Mouse (Mus musculus) heart, postnatal 0 days (tissue): ENCODE measurements at regions not wholly inside any gene's neighbourhood (a gene's known extent, or its start where the extent isn't known, plus 50 kb on each side); places are given as distances from the start of the nearest gene placed in this dataset.

Source experiments
- ATAC-seq: fragments of 200-750 bp; cut with Nextera tagmentation; 2 replicates; pipeline ENCODE4 v1.8.0; 2017; ENCODE audit warnings: low read depth, moderate number of reproducible peaks, moderate library complexity; ENCODE audit not compliant: insufficient read depth
- DNase-seq: peaks from one replicate; pipeline ENCODE4 v3.0.0-alpha.2; 2016; ENCODE audit warnings: low spot score
- H3K27ac ChIP-seq: fragments of 300-500 bp; sonication (generic); 2 replicates; pipeline ENCODE4 v1.5.1; 2014; ENCODE audit warnings: low read depth, mild to moderate bottlenecking
- H3K27me3 ChIP-seq: fragments of 300-500 bp; sonication (generic); 2 replicates; pipeline ENCODE4 v1.6.1; 2014; ENCODE audit warnings: low read length, mixed read lengths; ENCODE audit not compliant: control insufficient read depth, insufficient read depth
- H3K36me3 ChIP-seq: fragments of 300-500 bp; sonication (generic); replicated peaks from 2 replicates; pipeline ENCODE4 v1.6.1; 2014; ENCODE audit warnings: low read length, mixed read lengths; ENCODE audit not compliant: control insufficient read depth, insufficient read depth
- H3K4me1 ChIP-seq: fragments of 300-500 bp; sonication (generic); 2 replicates; pipeline ENCODE4 v1.6.1; 2014; ENCODE audit warnings: antibody characterized with exemption; ENCODE audit not compliant: control insufficient read depth, insufficient read depth
- H3K4me2 ChIP-seq: fragments of 300-500 bp; sonication (generic); 2 replicates; pipeline ENCODE4 v1.6.1; 2014; ENCODE audit warnings: low read depth, mild to moderate bottlenecking, low read length, moderate library complexity
- H3K4me3 ChIP-seq: fragments of 300-500 bp; sonication (generic); 2 replicates; pipeline ENCODE4 v1.5.1; 2014; ENCODE audit warnings: low read depth, low read length
- H3K9ac ChIP-seq: fragments of 300-500 bp; sonication (generic); replicated peaks from 2 replicates; pipeline ENCODE4 v1.6.1; 2014; ENCODE audit warnings: low read depth, low read length, mixed read lengths
- H3K9me3 ChIP-seq: fragments of 300-500 bp; sonication (generic); replicated peaks from 2 replicates; pipeline ENCODE4 v1.6.1; 2016; ENCODE audit warnings: low read length; ENCODE audit not compliant: control insufficient read depth
- CTCF ChIP-seq: IDR thresholded peaks from 2 replicates; pipeline ENCODE4 v1.5.1; 2016; ENCODE audit warnings: antibody characterized with exemption, control low read depth, low read depth
- EP300 ChIP-seq: IDR thresholded peaks from 2 replicates; pipeline ENCODE4 v1.6.1; 2016; ENCODE audit warnings: antibody characterized with exemption, low read depth
- WGBS: fragments of 180-500 bp; shearing (Covaris S2); extraction: QIAGEN DNeasy Blood & Tissue Kit; methylation state at CpG from one replicate; pipeline ENCODE4 v1.1.7; 2014; 5-methylcytosine and 5-hydroxymethylcytosine counted together

DNA sequence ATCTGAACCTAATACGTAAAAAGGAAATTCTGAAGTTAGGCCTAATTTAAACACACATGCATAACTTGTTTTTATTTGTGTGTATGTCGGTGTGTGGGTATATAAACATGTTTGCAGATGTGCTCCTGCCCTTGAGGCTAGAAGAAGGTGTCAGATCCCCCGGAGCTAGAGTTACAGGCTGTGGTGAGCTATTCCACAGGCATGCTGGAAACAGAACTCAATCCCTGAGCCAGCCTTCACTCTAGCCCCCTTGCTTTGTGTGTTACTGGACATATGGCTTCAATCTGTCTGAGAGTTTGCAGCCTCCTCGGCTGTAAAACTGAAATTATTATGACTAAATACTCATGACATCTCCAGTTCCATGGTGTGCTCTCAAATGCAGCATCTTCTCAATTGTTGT, 89.3 kb upstream of the Tspan5 start:
- no peak for DNase-seq
- Histone ChIP-seq H3K27ac (no peak overlapping the region), H3K27me3 (no peaks in the 10 kb centered on the region), H3K4me1 (no peaks in the 10 kb centered on the region), H3K4me3 (no peak overlapping the region), H3K9ac (no peak overlapping the region), H3K36me3 (no peaks in the 10 kb centered on the region), H3K9me3 (0 out of 2 replicates have a peak, but pooled peaks cover 6% of the 10 kb centered on the region), H3K4me2 (no peak overlapping the region)
- no peak for TF ChIP-seq EP300
- no peak for TF ChIP-seq CTCF
- no peak for ATAC-seq
- WGBS, result 81% methylated on average over 4 of the region's 4 CpGs

DNA sequence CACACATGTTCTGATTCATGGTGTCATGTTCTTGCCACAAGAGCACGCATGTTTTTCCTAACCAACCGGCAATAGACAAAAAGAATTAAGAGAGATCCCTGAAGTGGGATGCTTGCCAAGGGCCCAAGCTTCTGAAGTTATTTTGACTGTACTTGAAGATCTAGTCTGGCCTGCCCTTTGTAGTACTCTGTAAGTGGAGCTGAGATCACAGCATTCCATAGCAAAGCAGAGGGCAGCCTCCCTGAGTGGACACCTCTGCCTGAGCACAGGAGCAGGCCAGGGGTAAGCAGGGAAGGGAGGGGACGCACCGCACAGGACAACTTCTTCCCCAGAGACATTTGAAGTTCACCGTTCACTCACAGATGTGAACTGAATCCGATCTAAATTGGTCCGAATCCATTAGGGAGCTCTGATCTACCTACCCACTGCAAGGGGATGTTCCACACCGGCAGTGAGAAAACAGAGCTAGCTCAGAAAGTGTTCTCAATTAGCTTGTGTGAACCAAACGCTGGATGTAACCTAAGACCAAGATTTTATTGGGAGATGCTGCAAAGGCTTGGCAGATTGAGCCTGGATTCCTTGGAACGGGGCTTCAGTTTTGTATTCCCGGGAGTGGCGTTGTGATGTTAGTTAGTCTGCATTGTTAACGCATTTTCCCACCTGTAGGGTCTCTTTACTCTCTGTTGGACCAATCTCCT, 88.3 kb upstream of the Tspan5 start:
- WGBS, result 80% methylated on average over 13 of the region's 13 CpGs
- Histone ChIP-seq H3K36me3 (no peaks in the 10 kb centered on the region), H3K27me3 (no peaks in the 10 kb centered on the region), H3K4me1 (no peaks in the 10 kb centered on the region), H3K9ac (no peak overlapping the region), H3K4me2 (no peak overlapping the region), H3K4me3 (no peak overlapping the region), H3K9me3 (0 out of 2 replicates have a peak, but pooled peaks cover 8% of the 10 kb centered on the region), H3K27ac (no peak overlapping the region)
- ATAC-seq (no peak), DNase-seq (no peak)
- TF ChIP-seq EP300 (no peak), CTCF (no peak)

DNA sequence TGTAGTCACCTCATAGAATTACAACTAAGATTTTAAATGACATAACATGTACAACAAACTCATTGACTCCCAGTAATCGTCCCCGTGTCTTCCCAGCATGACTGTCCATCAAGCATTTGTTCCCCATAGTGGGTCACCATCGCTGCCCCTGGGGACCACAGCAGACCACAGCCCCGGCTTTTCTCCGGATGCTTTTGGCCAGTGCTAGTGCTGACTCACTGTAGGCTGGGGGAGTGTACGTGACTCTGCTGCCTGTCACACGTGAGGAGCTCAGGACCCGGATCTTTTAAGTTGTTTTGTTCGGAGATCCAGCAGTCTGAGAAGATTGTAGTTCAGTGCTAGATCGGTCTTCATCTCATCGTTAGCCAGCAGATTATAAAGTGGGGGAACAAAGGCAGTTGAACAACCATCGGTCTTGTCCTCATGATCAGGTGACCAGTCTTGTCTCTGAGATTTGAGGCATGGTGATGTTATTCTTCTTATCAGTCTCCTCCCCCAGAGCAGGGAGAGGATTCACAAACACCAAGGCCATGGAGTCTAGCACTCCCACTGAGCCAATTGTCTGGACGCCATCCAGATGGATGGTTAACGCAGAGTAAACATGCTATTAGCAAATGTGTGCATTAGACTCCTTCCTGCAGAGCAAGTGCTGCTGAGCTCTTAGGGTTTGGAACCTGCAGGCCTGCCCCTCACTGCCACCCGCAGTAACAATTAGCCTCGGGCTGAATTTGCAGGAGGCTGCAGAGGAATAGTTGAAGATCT, 87.2 kb upstream of the Tspan5 start:
- Histone ChIP-seq H3K4me3 (no peak overlapping the region), H3K27me3 (no peaks in the 10 kb centered on the region), H3K4me1 (no peaks in the 10 kb centered on the region), H3K4me2 (no peak overlapping the region), H3K9ac (no peak overlapping the region), H3K36me3 (no peaks in the 10 kb centered on the region), H3K27ac (no peak overlapping the region), H3K9me3 (0 out of 2 replicates have a peak, but pooled peaks cover 8% of the 10 kb centered on the region)
- DNase-seq (no peak), ATAC-seq (no peak)
- TF ChIP-seq CTCF (no peak), EP300 (no peak)
- 71% methylated on average over 16 of the region's 16 CpGs for WGBS

DNA sequence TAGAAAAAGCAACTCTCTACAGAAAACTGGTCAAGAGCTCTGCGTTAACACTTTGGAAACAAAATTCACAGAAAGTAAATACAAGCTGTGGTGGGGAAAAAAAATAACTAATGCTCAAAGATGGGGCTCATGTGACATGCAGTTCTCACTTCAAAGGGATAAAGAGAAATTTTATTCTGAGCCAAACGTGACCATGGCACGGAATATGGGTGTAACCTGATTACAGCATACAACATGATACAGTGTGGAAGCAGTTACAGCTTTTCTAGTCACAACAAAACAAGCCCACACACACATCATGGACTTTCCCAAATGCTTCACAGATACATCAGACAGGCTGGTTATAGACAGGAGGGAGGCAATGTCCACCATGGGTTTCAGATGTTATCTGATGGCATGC, 86.5 kb upstream of the Tspan5 start:
- H3K4me2 ChIP-seq, result no peak overlapping the region
- 0 out of 2 replicates have a peak, but pooled peaks cover 8% of the 10 kb centered on the region for H3K9me3 ChIP-seq
- ATAC-seq (no peak), DNase-seq (no peak)
- H3K27me3 ChIP-seq, result no peaks in the 10 kb centered on the region
- no peak for TF ChIP-seq CTCF
- no peak for TF ChIP-seq EP300
- WGBS, result 85% methylated on average over 3 of the region's 3 CpGs
- no peaks in the 10 kb centered on the region for H3K36me3 ChIP-seq
- H3K4me1 ChIP-seq, result no peaks in the 10 kb centered on the region
- no peak overlapping the region for H3K9ac ChIP-seq
- no peak overlapping the region for H3K4me3 ChIP-seq
- no peak overlapping the region for H3K27ac ChIP-seq

DNA sequence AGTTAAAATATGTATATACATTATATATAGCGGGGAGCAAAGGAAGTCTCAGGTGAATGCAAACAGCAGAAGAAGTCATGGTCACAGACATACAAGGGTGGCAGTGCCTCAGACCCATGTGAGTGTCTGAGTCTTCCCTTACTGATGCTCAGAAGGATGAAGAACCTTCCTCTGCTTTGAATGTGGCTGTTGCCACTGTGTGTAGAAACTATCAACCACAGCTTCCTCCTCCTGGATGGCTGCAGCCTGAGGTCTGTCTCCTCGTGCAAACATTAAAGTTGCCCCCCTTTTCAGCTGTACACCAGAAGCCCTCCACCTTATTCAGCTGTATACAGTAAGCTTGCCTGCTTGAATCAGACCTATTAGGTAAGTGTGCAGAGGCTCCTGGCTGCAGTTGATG, 79.4 kb upstream of the Tspan5 start:
- 0 out of 2 replicates have a peak, but pooled peaks cover 7% of the 10 kb centered on the region for H3K9me3 ChIP-seq
- H3K27ac ChIP-seq, result no peak overlapping the region
- H3K4me3 ChIP-seq, result no peak overlapping the region
- no peaks in the 10 kb centered on the region for H3K36me3 ChIP-seq
- H3K27me3 ChIP-seq, result no peaks in the 10 kb centered on the region
- H3K4me1 ChIP-seq, result no peaks in the 10 kb centered on the region
- ATAC-seq (no peak), DNase-seq (no peak)
- H3K9ac ChIP-seq, result no peak overlapping the region
- H3K4me2 ChIP-seq, result no peak overlapping the region
- 66% methylated on average over 2 of the region's 2 CpGs for WGBS
- TF ChIP-seq CTCF (no peak), EP300 (no peak)
